Mouse (Mus musculus): ENCODE results near the gene Inpp4b.

The Inpp4b gene

GRCm38 (mm10) chr8:81844104-81844982, 502.0 kb downstream of the Inpp4b start:
- DNase-seq (ENCODE audit: low spot score) = no peak

GRCm38 (mm10) chr8:81847929-81848328, 505.6 kb downstream of the Inpp4b start:
- DNase-seq (ENCODE audit: low spot score) = no peak

GRCm38 (mm10) chr8:81849976-81850375, 507.6 kb downstream of the Inpp4b start:
- no peak for DNase-seq (ENCODE audit: low spot score)

DNA sequence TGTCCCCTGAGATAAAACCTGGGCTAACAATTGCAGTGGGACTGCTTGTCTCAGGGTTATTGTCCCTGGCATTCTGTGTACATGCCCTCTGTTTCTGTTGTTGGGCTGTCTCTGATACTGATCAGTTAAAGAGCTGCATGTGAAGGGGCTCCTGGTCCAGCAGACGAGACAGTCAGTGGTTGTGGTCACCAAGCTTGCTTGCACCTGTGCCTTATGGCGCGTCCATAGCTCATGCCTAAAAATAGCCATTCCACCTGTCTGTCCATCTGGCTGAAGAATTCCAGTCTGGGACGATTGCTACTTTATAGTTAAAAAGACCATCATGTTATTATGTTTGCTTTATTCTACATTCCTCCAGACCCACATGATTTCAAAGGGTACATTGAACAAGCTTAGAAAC, 510.8 kb downstream of the Inpp4b start:
- no peak for DNase-seq (ENCODE audit: low spot score)

DNA sequence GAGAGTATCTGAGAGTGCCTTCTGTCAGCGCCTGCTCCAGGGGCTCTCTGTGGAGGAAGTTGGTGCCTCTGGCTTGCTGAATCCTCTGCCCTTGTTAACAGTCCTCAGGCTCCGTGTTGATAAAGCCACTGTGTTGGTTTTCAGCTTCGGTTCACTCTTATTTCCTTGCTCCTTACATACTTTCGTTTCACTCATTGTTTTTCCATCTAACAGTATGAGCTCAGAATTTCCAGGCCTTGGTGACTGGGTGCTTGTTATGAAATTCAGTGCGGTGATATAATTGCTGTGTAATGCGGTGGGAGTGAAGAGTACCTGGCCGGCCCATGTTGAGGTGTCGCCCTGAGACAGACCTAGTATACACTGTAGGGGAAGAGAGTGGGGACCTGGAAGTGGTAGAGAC, 512.2 kb downstream of the Inpp4b start:
- DNase-seq (ENCODE audit: low spot score) = no peak

GRCm38 (mm10) chr8:81855009-81855408, 512.7 kb downstream of the Inpp4b start:
- no peak for DNase-seq (ENCODE audit: low spot score)

- DNase-seq (ENCODE audit: low spot score) = no peak
Observed at GRCm38 (mm10) chr8:81856120-81856519, 513.8 kb downstream of the Inpp4b start.

- no peak for DNase-seq (ENCODE audit: low spot score)
Observed at GRCm38 (mm10) chr8:81856608-81857007, 514.3 kb downstream of the Inpp4b start.

DNA sequence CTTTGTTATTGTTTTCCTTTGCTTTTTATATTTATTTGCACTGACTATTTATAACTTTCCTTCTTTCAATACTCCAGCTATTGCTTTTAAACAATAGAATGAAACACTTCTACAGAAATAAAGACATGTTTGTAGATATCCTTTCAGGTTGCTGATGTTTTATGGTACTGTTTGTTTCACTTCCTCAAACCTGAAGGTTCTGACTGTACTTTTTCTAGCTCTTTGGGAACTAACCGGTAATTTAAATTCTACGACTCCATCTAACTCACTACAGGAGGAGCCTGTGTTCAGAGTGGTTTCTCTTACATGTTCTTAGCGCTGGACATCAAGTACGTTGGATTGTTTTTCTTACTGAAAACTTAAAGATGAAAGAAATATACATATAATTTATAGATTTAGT, 516.0 kb downstream of the Inpp4b start:
- DNase-seq (ENCODE audit: low spot score) = no peak

DNA sequence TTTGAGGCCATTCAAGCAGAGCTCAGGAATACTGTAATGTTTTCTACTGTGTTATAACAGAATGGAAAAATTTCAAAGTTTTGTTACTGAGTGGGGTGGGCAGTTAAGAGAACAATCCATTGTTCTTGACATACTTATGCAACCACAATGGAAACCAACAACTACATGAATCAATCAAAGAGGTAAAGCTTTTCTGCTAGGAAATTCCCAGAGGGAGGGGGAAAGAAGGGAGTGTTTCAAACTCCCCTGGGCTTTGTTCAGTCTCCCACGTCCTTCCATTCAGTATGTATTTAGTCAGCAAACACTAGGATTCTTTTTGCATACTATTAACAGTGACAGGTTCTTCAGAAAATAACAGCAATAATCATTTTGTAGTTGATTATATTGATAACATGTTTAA, 517.4 kb downstream of the Inpp4b start:
- no peak for DNase-seq (ENCODE audit: low spot score)

- DNase-seq (ENCODE audit: low spot score) = no peak
Observed at GRCm38 (mm10) chr8:81861311-81861710, 519.0 kb downstream of the Inpp4b start.

DNA sequence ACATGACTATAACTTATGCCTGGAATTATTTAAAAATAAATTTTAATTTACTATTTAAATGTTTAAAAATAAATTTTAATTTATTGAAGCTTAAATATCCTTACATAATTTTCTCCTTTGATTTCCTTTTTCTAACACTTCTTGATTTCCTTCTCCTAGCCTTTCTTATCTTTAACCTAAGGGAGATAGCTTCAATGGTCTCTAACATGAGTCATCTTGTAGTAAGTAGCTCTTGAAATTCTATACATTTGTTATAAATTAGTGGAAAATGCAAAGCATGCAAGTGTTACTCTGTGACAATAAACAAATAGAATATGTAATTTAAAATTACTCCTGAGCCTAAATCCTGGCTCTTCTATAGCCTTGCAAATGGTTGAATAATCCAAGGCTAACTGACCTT, 520.4 kb downstream of the Inpp4b start:
- no peak for DNase-seq (ENCODE audit: low spot score)

GRCm38 (mm10) chr8:81864318-81864717, 522.0 kb downstream of the Inpp4b start:
- no peak for DNase-seq (ENCODE audit: low spot score)

DNA sequence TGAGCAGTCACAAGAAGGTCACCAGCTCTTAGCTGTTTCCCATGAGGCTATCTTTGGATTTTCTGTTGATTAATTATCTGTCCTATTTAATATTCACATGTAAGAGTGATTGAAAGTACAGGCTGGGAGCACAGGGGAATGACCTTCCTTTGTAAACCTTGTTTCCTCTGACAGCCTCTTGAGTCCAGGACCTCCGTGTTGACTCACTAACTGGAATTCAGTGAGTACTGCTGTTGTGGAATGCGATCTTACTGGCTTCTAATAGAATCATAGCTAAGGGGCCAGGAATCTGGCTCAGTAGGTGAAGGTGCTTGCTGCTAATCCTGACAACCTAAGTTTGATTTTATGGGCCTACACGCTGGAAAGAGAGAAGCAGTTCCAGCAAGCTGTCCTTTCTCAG, 523.3 kb downstream of the Inpp4b start:
- no peak for DNase-seq (ENCODE audit: low spot score)

- no peak for DNase-seq (ENCODE audit: low spot score)
Observed at GRCm38 (mm10) chr8:81867020-81867419, 524.7 kb downstream of the Inpp4b start.

DNA sequence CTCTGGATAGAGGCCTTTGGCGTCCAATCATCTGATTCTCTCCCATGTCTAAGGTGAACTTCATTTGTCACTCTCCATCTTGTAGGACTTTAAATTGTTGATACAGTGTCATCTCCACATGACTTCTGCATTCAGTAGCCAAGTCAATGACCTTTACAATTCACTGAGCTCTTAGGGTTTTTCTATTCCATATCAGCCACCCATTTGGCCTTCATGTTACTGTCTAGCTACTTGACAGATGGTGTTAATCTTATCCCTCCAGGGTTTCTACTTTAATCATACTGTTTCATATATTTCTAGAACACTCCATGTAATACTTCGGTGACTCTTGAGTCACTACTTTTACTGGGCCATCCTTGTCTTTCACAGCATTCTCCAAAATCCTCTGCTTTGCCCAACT, 528.1 kb downstream of the Inpp4b start:
- no peak for DNase-seq (ENCODE audit: low spot score)

DNA sequence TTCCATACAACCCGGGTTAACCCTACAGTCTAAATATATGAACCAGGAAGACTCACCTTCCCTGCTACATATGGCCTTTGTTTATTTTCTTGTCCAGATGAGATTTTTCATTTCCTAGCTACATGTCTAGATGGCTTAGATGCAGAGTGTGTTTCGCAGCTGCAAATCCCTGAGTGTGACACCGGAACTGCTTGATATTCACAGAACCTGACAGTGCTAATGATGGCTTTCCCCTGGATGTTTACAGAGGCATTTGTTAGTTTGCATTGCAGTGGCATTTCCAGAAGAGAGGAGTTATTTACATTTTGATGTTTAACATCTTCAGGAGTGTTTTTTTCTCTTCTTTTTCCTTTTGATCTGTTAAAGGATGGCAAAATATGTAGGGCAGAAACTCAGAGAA, 537.7 kb downstream of the Inpp4b start:
- DNase-seq (ENCODE audit: low spot score) = no peak

GRCm38 (mm10) chr8:81884195-81884594, 541.8 kb downstream of the Inpp4b start:
- no peak for DNase-seq (ENCODE audit: low spot score)

GRCm38 (mm10) chr8:81888843-81889242, 546.5 kb downstream of the Inpp4b start:
- DNase-seq (ENCODE audit: low spot score) = no peak

DNA sequence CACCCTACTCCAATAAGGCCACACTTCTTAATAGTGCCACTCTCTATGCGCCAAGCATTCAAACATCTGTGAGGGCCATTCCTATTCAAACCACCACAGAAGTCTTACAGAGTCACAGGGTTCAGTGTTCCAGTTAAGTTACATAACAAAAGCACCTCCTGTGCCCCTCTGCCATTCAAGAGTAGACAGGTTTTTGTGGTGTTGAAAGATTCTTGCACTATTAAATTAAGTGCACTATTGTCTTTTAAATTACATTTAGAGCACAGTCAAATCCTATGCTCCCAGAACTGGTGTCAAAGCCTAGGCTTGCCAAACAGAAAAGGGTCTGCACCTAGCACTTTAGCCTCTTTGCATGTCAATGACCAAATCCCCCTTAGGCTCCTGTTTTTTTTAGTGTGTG, 550.9 kb downstream of the Inpp4b start:
- DNase-seq (ENCODE audit: low spot score) = no peak

GRCm38 (mm10) chr8:81946812-81947211, 604.5 kb downstream of the Inpp4b start:
- DNase-seq (ENCODE audit: low spot score) = no peak

DNA sequence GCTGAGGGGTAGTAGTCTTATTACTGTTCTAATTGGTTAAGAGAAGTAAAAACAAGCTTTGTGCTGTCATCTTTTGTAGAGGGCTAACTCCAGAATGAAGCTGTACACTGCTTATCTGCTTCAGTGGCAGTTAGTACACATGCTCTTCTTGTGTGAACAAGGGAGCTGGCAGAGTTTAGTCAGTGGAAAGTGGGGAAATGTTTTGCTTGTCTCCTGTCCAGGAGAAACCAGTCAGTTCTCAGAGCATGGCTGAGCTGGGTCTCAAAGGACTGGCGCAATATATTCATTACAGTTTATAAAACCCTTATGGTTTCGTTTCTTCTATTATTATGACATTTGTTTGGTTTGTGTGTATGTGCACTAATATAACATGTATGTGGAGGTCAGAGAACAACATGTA, 610.7 kb downstream of the Inpp4b start:
- no peak for DNase-seq (ENCODE audit: low spot score)

DNA sequence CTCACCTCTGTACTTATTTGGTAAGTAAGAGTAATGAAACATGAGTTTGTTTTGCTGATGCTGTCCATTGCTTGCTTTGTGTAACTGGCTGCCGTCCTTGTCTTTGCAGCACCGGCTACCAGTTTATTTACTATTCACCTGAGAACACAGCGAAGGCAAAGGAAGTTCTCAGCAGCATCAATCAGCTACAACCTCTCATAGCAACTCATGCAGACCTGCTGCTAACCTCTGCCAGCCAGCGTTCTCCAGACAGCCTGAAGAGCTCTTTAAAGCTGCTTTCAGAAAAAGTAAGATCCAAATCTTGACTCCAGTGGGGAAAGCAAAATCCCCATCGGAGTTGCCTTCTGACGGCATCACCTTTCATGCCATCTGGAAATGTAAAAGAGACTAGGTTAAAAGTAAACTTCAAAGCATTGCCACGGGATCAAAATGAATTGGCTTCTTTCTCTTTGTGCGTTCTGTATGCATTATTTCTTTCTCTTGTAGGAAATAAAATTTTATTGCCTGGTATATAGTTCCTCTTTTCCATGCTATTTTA, 642.8 kb downstream of the Inpp4b start:
- no peak for DNase-seq (ENCODE audit: low spot score)

- DNase-seq (ENCODE audit: low spot score) = no peak
Observed at GRCm38 (mm10) chr8:81992966-81993365, 650.6 kb downstream of the Inpp4b start.

All from c-Kit-positive CD71-positive TER-119-positive erythroid progenitor cells, embryonic 14.5 days (primary cell).